Mouse (Mus musculus) CD4-positive naive resting alpha-beta T cell, adult 57 days (primary cell): Measurements from ENCODE around the gene Cfap206. TPM values are rescaled to one million over a fixed set of nuclear protein-coding genes. Genes with fewer than 3 reads are reported as not detected.

ENCODE experiments used
- total RNA-seq: library from RNA; stranded (reverse); gene quantifications from one replicate; pipeline ENCODE4 v1.2.4, GENCODE M21; 2023

Gene Cfap206
- total RNA-seq: not detected

DNA sequence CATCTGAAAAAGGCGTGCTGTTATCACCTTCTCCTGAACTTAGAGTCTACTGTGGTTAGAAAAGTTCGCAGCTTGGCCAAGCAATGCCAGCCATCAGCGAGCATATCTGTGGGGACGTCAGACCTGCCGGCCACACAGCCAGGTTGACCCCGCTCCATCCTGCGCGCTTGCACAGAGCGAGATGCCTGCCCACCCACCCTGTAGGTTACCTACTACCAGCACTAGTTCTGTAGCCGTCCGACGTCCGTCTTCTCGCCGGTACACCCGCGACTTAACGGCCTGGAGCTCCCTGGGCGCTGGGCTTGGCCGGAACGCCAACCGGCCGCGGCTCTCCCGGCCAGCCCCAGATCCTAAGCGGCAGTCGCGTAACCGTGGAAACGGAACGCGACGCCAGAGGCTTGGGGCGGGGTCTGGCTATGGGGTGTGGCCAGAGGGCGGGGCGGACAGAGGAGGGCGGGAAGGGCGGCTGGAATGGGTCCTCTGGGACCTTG lies at the start of gene Cfap206:
Cfap206 (minus strand) TSS at position 356 of the 491 bp plus-strand sequence.

DNA sequence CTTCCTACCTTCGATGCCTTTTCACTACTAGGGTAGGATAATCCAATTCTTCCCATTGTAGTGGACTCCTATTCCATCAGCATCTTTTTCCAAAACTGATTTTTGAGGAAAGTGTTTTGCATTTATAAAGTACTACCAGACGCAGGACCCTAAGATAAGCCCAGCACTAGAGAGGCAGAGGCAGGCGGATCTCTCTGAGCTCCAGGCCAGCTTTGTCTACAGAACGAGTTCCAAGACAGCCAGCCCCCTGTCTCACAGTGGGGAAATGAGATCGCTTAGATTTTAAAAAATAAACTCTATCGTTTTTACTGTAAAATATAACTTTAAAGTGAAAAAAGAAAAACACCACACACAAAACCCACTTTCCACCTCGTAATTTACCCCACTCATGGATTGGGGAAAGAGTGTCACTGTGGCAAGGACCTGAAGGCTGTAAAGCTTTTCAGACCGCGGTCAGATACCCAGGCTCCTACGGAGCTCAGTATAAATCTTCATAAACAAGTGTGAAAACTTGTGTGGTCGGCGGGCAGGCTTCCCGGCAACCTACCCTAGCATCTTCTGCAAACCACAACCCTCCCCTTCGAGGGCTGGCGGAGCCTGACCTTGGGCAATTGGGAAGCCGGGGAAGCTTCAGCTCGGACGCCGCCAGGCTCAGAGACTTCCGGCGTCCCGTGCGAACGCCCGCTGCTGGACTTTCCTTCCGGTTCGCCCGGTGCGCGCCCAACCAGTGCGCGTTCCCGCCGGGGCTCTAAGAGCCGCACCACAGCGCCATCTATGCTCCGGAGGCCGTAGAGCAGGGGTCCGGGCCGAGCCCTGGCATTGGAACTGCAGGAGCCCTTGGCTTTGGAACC lies 47.9 kb upstream of the Cfap206 start, which contains the start of gene Smim8:
Smim8 (minus strand) TSS at position 747 of the 851 bp plus-strand sequence.

DNA sequence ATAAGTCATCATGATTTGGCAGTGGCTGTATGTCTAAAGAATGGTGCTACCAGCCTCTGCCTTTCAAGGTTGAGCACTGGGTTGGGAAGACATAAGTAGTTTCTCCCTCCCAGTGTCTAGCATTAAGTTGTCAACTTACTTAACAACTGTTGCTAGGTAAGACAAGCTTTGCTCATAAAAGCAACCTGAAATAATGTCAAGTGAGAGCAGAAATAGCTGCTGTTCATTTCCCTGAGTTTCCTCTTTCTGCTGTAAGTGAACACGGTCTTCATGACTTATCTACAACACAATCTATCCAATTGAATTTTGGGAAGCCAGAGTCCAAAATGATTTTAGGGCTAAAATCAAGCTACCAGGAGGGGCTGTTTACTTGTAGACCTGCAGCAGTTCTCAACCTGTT lies 26.2 kb upstream of the Cfap206 start, which contains the start of gene Gm136:
Gm136 (minus strand) TSS at position 101 of the 400 bp plus-strand sequence.

DNA sequence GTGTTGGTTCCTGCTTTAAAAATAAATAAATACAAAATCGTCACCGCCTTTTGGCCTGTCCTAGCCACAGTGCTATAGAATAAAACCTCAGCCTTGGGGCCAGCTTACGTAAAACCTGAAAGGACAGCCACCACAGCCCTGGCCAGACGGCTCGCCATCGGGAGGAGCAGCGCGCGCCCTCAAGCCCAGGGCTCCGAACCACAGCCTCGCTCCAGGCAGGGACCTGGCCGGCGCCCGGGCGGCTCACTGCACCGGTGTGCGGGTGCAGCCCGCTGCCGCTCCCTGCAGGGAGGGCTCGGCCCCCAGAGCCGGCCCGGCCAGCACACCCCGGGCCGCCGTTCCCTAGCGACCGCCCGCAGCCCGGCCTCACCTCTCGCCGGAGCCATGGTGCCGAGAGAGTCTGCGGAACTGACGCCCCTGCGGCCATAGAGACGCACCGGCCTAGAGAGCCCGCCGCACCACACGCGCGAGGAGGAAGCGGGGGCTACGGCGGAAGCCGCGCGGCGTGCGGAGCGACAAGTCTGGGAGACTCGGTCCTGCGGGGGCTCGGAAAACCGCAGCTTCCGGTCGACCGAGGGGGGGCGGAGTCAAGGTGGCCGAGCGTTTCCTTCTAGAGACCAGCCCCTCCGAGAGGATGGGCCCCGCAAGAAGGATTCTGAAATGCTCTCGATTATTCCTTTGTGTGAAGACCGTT lies 43.0 kb downstream of the Cfap206 start, which contains the start of gene Slc35a1:
Slc35a1 (minus strand) TSS at position 565 of the 694 bp plus-strand sequence.

Other genes with a start within 250 kb of the Cfap206 start
- 73.0 TPM for gene Akirin2, start 179.3 kb downstream of the Cfap206 start, total RNA-seq
- gene Orc3, start 115.3 kb downstream of the Cfap206 start, total RNA-seq: 81.2 TPM
- 18.1 TPM for gene Rars2, start 115.2 kb downstream of the Cfap206 start, total RNA-seq
- gene Slc35a1, start 42.8 kb downstream of the Cfap206 start, total RNA-seq: 13.6 TPM
- not detected for gene Gm136, start 26.1 kb upstream of the Cfap206 start, total RNA-seq
- gene Smim8, start 48.2 kb upstream of the Cfap206 start, total RNA-seq: 9.3 TPM
- 66.2 TPM for gene Zfp292, start 152.8 kb upstream of the Cfap206 start, total RNA-seq
- gene Cga, start 163.6 kb upstream of the Cfap206 start, total RNA-seq: not detected